Mouse (Mus musculus) liver, adult 2 months (tissue): ENCODE results near the gene Cish. TPM values are rescaled to one million over a fixed set of nuclear protein-coding genes. Genes with fewer than 3 reads are reported as not detected.
"Not testable (repeated sequence)": the region's sequence is repeated elsewhere in the genome, so short reads cannot be mapped to it uniquely, and the experiment has no call there.

Experiments used
- DNase-seq: peaks from one replicate; pipeline ENCODE4 v3.0.0-alpha.2; 2011; ENCODE audit warnings: low read depth, low spot score; ENCODE audit errors: extremely low read depth
- H3K27ac ChIP-seq: fragments of 200-500 bp; replicated peaks from 2 replicates; pipeline ENCODE4 v1.5.1; 2012; ENCODE audit warnings: low read depth, mild to moderate bottlenecking, control low read depth, inconsistent platforms, low read length; ENCODE audit not compliant: insufficient read depth
- H3K27me3 ChIP-seq: fragments of 200-500 bp; 2 replicates; pipeline ENCODE4 v1.6.1; 2012; ENCODE audit warnings: mild to moderate bottlenecking, moderate library complexity, low read length, inconsistent platforms; ENCODE audit not compliant: control insufficient read depth, insufficient read depth
- H3K36me3 ChIP-seq: fragments of 200-500 bp; 2 replicates; pipeline ENCODE4 v1.6.1; 2012; ENCODE audit warnings: low read length, inconsistent platforms; ENCODE audit not compliant: control insufficient read depth, insufficient read depth
- H3K4me1 ChIP-seq: fragments of 200-500 bp; 2 replicates; pipeline ENCODE4 v1.6.1; 2011; ENCODE audit warnings: low read length; ENCODE audit not compliant: control insufficient read depth, insufficient read depth
- H3K4me3 ChIP-seq: fragments of 200-500 bp; 2 replicates; pipeline ENCODE4 v1.5.1; 2011; ENCODE audit warnings: low read depth, mild to moderate bottlenecking, control low read depth, low read length, moderate library complexity; ENCODE audit not compliant: insufficient read depth
- H3K79me2 ChIP-seq: fragments of 200-500 bp; 2 replicates; pipeline ENCODE4 v1.6.1; 2012; ENCODE audit warnings: inconsistent platforms, mild to moderate bottlenecking, low read length, moderate library complexity; ENCODE audit not compliant: control insufficient read depth, insufficient read depth
- H3K9ac ChIP-seq: fragments of 200-500 bp; 2 replicates; pipeline ENCODE4 v1.6.1; 2012; ENCODE audit warnings: low read depth, mild to moderate bottlenecking, control low read depth, inconsistent platforms, low read length
- CTCF ChIP-seq: fragments of 200-500 bp; IDR thresholded peaks from 2 replicates; pipeline ENCODE4 v1.5.1; 2011; ENCODE audit warnings: low read depth, low read length, control low read depth
- POLR2A ChIP-seq: fragments of 200-500 bp; IDR thresholded peaks from 2 replicates; pipeline ENCODE4 v1.6.1; 2011; ENCODE audit warnings: low read length, control low read depth; ENCODE audit not compliant: insufficient read depth; ENCODE audit errors: extremely low read depth
- WGBS: fragments of 180-500 bp; shearing (Covaris S2); methylation state at CpG from one replicate; pipeline ENCODE4 v1.1.7; 2018; 5-methylcytosine and 5-hydroxymethylcytosine counted together
- polyA plus RNA-seq: library from polyadenylated mRNA; depleted of rRNA; stranded (reverse); fragments of >200 nt; gene quantifications from 2 replicates; pipeline ENCODE4 v1.2.3, GENCODE M21; 2012
- total RNA-seq: library from RNA; depleted of rRNA; stranded (reverse); fragments of >200 nt; gene quantifications from 2 replicates; pipeline ENCODE4 v1.2.3, GENCODE M21; 2014

The Cish gene
- total and polyA plus RNA-seq, 2 experiments = 0.55 to 32.8 TPM

GRCm38 (mm10) chr9:107305601-107306542, 10.0 kb downstream of the Cish start:
- Histone ChIP-seq H3K9ac (0 out of 2 replicates have a peak overlapping the region, but pooled peaks have one; percentile 33), H3K27ac (peak overlapping the region; percentile 54)
- DNase-seq = no peak

DNA sequence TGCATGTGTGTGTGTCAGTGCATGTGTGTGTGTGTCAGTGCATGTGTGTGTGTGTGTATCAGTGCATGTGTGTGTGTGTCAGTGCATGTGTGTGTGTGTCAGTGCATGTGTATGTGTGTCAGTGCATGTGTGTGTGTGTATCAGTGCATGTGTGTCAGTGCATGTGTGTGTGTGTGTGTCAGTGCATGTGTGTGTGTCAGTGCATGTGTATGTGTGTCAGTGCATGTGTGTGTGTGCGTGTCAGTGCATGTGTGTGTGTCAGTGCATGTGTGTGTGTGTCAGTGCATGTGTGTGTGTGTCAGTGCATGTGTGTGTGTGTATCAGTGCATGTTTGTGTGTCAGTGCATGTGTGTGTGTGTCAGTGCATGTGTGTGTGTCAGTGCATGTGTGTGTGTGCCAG, 10.8 kb downstream of the Cish start:
- not testable (repeated sequence) for H3K4me3 ChIP-seq, H3K79me2 ChIP-seq, H3K27ac ChIP-seq, H3K36me3 ChIP-seq, DNase-seq, H3K9ac ChIP-seq, H3K27me3 ChIP-seq
- 96% methylated on average over 1 of the region's 1 CpGs for WGBS
- peaks cover 63% of the 10 kb centered on the region for H3K4me1 ChIP-seq

More at GRCm38 (mm10) chr9:107305601-107306542, 10.0 kb downstream of the Cish start:
- Histone ChIP-seq H3K79me2 (0 out of 2 replicates have a peak, but pooled peaks cover under 1% of the 10 kb centered on the region), H3K36me3 (peaks cover 12% of the 10 kb centered on the region), H3K4me1 (peaks cover 70% of the 10 kb centered on the region), H3K27me3 (no peaks in the 10 kb centered on the region), H3K4me3 (no peak overlapping the region)
- WGBS = 29% methylated on average over 13 of the region's 13 CpGs
- TF ChIP-seq CTCF (no peak), POLR2A (no peak)

DNA sequence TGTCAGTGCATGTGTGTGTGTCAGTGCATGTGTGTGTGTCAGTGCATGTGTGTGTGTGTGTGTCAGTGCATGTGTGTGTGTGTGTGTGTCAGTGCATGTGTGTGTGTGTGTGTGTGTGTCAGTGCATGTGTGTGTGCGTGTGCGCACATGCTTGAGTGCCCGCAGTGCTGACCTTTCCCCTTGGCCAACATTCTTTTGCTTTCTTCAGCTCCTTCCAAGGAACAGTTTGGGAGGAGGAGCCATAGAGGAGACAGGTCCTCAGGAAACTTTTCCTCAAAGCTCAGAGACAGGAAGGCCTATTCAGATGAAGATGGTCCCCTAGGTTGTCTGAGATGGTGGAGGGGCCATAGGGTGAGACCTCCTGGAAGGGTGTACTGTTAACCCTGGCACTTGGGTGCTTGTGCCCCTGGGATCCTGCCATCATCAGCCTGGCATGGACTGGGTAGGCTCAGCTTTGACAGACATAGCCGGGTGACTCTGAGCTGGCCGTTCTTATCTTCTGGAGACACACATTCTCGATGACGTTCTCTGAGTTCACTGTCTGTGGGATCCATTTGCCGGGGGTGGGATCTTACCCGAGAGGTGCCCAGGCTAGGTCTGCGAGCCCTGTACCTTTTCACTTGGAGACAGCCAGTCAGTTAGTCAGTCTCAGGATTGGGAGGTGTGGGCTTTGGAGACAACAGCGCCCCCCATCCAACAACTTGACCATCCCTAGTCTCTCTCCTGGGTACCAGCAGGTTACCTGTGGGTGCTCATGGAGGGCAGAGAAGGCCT, 11.5 kb downstream of the Cish start:
- 45% methylated on average over 11 of the region's 11 CpGs for whole genome bisulfite sequencing
- peaks cover 57% of the 10 kb centered on the region for H3K4me1 ChIP-seq
- DNase-seq = peak; percentile 36
- no peaks in the 10 kb centered on the region for H3K36me3 ChIP-seq
- no peaks in the 10 kb centered on the region for H3K79me2 ChIP-seq
- H3K27me3 ChIP-seq = no peaks in the 10 kb centered on the region
- H3K27ac ChIP-seq = peak overlapping the region; percentile 92
- TF ChIP-seq CTCF (no peak), POLR2A (no peak)
- peak overlapping the region; percentile 64 for H3K9ac ChIP-seq
- H3K4me3 ChIP-seq = peak overlapping the region; percentile 11; the same call in 1 of the 2 replicates

- peak; percentile 87 for DNase-seq
- peak overlapping the region; percentile 64 for H3K9ac ChIP-seq
- no peaks in the 10 kb centered on the region for H3K79me2 ChIP-seq
Observed at GRCm38 (mm10) chr9:107307886-107308285, 12.1 kb downstream of the Cish start.

DNA sequence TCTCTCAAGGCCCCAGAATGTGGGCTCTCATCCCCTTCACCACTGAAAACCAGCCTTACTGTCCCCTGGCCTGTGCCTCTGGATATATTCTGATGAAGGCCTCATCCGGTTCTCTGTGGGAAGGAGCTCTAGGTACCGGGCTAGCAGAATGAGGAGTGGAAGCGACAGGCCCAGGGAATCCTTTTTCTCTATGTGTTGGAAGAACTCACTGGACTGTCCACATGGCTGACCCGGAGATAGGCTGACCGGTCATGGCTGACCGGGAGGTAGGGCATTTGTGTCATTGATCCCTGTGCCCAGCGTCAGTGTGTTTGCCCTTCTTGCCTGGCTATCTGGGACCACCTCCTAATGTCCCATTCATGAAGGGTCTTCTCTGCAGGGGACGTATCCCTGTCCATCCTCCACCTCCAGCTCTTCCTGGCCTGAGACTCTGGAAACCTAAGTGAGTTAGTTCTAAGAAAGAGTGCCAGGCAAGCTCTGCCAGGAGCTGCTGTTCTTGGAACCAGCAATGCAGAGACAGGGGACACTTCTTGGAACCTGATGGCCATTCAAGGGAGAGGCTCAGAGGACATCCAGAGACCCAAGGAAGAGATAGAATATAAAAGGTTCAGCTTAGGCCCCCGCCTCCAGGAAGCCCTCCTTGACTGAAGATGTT, 12.6 kb downstream of the Cish start:
- no peak for TF ChIP-seq CTCF
- no peak for TF ChIP-seq POLR2A
- no peaks in the 10 kb centered on the region for H3K36me3 ChIP-seq
- H3K4me3 ChIP-seq = no peak overlapping the region
- DNase-seq = peak; percentile 80
- H3K79me2 ChIP-seq = no peaks in the 10 kb centered on the region
- 38% methylated on average over 9 of the region's 9 CpGs for WGBS
- peaks cover 49% of the 10 kb centered on the region for H3K4me1 ChIP-seq
- no peaks in the 10 kb centered on the region for H3K27me3 ChIP-seq
- peak overlapping the region; percentile 88 for H3K27ac ChIP-seq
- peak overlapping the region; percentile 46 for H3K9ac ChIP-seq

More at GRCm38 (mm10) chr9:107307886-107308285, 12.1 kb downstream of the Cish start:
- Histone ChIP-seq H3K4me3 (peak overlapping the region; percentile 11; the same call in 1 of the 2 replicates), H3K36me3 (no peaks in the 10 kb centered on the region), H3K27ac (peak overlapping the region; percentile 92), H3K4me1 (peaks cover 54% of the 10 kb centered on the region), H3K27me3 (no peaks in the 10 kb centered on the region)
- 28% methylated on average over 12 of the region's 12 CpGs for WGBS
- TF ChIP-seq POLR2A (no peak), CTCF (no peak)
